Mouse (Mus musculus) liver, postnatal 0 days (tissue): ENCODE results near the gene Tbkbp1. TPM values are rescaled to one million over a fixed set of nuclear protein-coding genes. Genes with fewer than 3 reads are reported as not detected.

Experiments used
- ATAC-seq: fragments of 200-750 bp; cut with Nextera tagmentation; 2 replicates; pipeline ENCODE4 v1.8.0; 2017; ENCODE audit warnings: mild to moderate bottlenecking, moderate library complexity
- DNase-seq: peaks from one replicate; pipeline ENCODE4 v3.0.0-alpha.2; 2016
- H3K27ac ChIP-seq: fragments of 300-500 bp; sonication (generic); 2 replicates; pipeline ENCODE4 v1.5.1; 2014; ENCODE audit warnings: antibody characterized with exemption, moderate library complexity, mild to moderate bottlenecking, low read depth
- H3K27me3 ChIP-seq: fragments of 300-500 bp; sonication (generic); 2 replicates; pipeline ENCODE4 v1.6.1; 2014; ENCODE audit warnings: low read length, control low read depth, mixed read lengths; ENCODE audit not compliant: insufficient read depth
- H3K36me3 ChIP-seq: fragments of 300-500 bp; sonication (generic); replicated peaks from 2 replicates; pipeline ENCODE4 v1.6.1; 2014; ENCODE audit warnings: mild to moderate bottlenecking, control low read depth, low read length, moderate library complexity, mixed read lengths; ENCODE audit not compliant: insufficient read depth
- H3K4me1 ChIP-seq: fragments of 300-500 bp; sonication (generic); 2 replicates; pipeline ENCODE4 v1.6.1; 2014; ENCODE audit warnings: antibody characterized with exemption, mild to moderate bottlenecking, control low read depth; ENCODE audit not compliant: insufficient read depth
- H3K4me2 ChIP-seq: fragments of 300-500 bp; sonication (generic); 2 replicates; pipeline ENCODE4 v1.6.1; 2014; ENCODE audit warnings: low read depth, mild to moderate bottlenecking, low read length, moderate library complexity, mixed read lengths
- H3K4me3 ChIP-seq: fragments of 300-500 bp; sonication (generic); 2 replicates; pipeline ENCODE4 v1.5.1; 2014; ENCODE audit warnings: low read depth, low read length
- H3K9ac ChIP-seq: fragments of 300-500 bp; sonication (generic); replicated peaks from 2 replicates; pipeline ENCODE4 v1.6.1; 2014; ENCODE audit warnings: mild to moderate bottlenecking, moderate library complexity
- H3K9me3 ChIP-seq: fragments of 300-500 bp; sonication (generic); 2 replicates; pipeline ENCODE4 v1.6.1; 2016; ENCODE audit warnings: mild to moderate bottlenecking, control low read depth, low read length, mixed read lengths
- CTCF ChIP-seq: sonication (generic); IDR thresholded peaks from 2 replicates; pipeline ENCODE4 v1.5.1; 2016; ENCODE audit warnings: antibody characterized with exemption, low read depth
- EP300 ChIP-seq: IDR thresholded peaks from 2 replicates; pipeline ENCODE4 v1.6.1; 2016; ENCODE audit warnings: antibody characterized with exemption, low read depth, mild to moderate bottlenecking
- WGBS: fragments of 180-500 bp; shearing (Covaris S2); extraction: QIAGEN DNeasy Blood & Tissue Kit; methylation state at CpG from one replicate; pipeline ENCODE4 v1.1.7; 2014; ENCODE audit not compliant: insufficient replicate concordance; 5-methylcytosine and 5-hydroxymethylcytosine counted together
- polyA plus RNA-seq: library from polyadenylated mRNA; unstranded; fragments of >200 nt; fragmentation: Nextera tagmentation; extraction: Ambion mirVana; gene quantifications from 2 replicates; pipeline ENCODE4 v1.2.1, GENCODE M21; 2015

Gene Tbkbp1
- polyA plus RNA-seq, 1 experiment from 2014 or later, result 1.6 TPM

GRCm38 (mm10) chr11:97138554-97139226, 12.6 kb downstream of the Tbkbp1 start:
- Histone ChIP-seq H3K36me3 (no peaks in the 10 kb centered on the region), H3K27me3 (peaks cover 9% of the 10 kb centered on the region; the same call in 1 of the 2 replicates), H3K9me3 (no peaks in the 10 kb centered on the region), H3K4me3 (peak overlapping the region; percentile 24; the same call in 1 of the 2 replicates), H3K27ac (no peak overlapping the region), H3K4me2 (peak overlapping the region; percentile 64), H3K9ac (no peak overlapping the region), H3K4me1 (peaks cover 14% of the 10 kb centered on the region)
- DNase-seq (no peak), ATAC-seq (peak; percentile 19; the same call in 1 of the 2 replicates)
- TF ChIP-seq EP300 (no peak), CTCF (no peak)
- 71% methylated on average over 63 of the region's 69 CpGs for WGBS

DNA sequence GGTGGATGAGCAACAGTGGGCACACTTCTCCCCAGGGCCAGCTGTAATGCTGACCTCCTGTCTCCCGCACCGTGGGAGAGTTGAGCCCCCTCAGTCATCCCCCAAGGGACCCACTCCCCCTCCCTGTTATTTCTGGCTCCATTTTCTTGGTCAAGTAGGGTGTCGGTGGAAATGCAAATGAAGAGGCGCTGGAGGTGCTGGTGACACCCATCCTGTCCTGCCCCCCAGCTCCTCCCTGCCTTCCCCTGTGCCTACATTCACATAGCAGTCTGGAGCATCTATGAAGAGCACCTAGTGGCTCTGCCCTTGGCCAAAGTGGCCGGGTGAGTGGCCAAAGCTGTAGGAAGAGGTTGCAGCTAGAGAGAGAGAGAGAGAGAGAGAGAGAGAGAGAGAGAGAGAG, 18.0 kb downstream of the Tbkbp1 start:
- ATAC-seq (no peak), DNase-seq (no peak)
- Histone ChIP-seq H3K4me1 (no peaks in the 10 kb centered on the region), H3K4me2 (no peak overlapping the region), H3K27me3 (peaks cover 8% of the 10 kb centered on the region; the same call in 1 of the 2 replicates), H3K9ac (no peak overlapping the region), H3K36me3 (no peaks in the 10 kb centered on the region), H3K9me3 (no peaks in the 10 kb centered on the region), H3K4me3 (no peak overlapping the region), H3K27ac (no peak overlapping the region)
- WGBS, result 47% methylated on average over 5 of the region's 5 CpGs
- TF ChIP-seq EP300 (no peak), CTCF (no peak)

- H3K27me3 ChIP-seq, result 0 out of 2 replicates have a peak, but pooled peaks cover 3% of the 10 kb centered on the region
- no peaks in the 10 kb centered on the region for H3K4me1 ChIP-seq
- no peak overlapping the region for H3K4me2 ChIP-seq
- DNase-seq (no peak), ATAC-seq (no peak)
- H3K27ac ChIP-seq, result no peak overlapping the region
- TF ChIP-seq CTCF, result no peak
- no peak for TF ChIP-seq EP300
- H3K36me3 ChIP-seq, result no peaks in the 10 kb centered on the region
- no peaks in the 10 kb centered on the region for H3K9me3 ChIP-seq
- WGBS, result 29% methylated on average over 6 of the region's 6 CpGs
- no peak overlapping the region for H3K4me3 ChIP-seq
- H3K9ac ChIP-seq, result no peak overlapping the region
These were observed 19.1 kb downstream of the Tbkbp1 start for GRCm38 (mm10) chr11:97132185-97132584.

GRCm38 (mm10) chr11:97131683-97132082, 19.6 kb downstream of the Tbkbp1 start:
- Histone ChIP-seq H3K4me2 (no peak overlapping the region), H3K27ac (no peak overlapping the region), H3K36me3 (no peaks in the 10 kb centered on the region), H3K9ac (no peak overlapping the region), H3K4me1 (peaks cover 4% of the 10 kb centered on the region), H3K4me3 (no peak overlapping the region), H3K9me3 (no peaks in the 10 kb centered on the region), H3K27me3 (0 out of 2 replicates have a peak, but pooled peaks cover 3% of the 10 kb centered on the region)
- TF ChIP-seq EP300 (no peak), CTCF (no peak)
- DNase-seq (no peak), ATAC-seq (no peak)
- 66% methylated on average over 2 of the region's 2 CpGs for WGBS

GRCm38 (mm10) chr11:97130318-97130717, 21.0 kb downstream of the Tbkbp1 start:
- no peak for TF ChIP-seq CTCF
- TF ChIP-seq EP300, result no peak
- WGBS, result 65% methylated on average over 7 of the region's 7 CpGs

DNA sequence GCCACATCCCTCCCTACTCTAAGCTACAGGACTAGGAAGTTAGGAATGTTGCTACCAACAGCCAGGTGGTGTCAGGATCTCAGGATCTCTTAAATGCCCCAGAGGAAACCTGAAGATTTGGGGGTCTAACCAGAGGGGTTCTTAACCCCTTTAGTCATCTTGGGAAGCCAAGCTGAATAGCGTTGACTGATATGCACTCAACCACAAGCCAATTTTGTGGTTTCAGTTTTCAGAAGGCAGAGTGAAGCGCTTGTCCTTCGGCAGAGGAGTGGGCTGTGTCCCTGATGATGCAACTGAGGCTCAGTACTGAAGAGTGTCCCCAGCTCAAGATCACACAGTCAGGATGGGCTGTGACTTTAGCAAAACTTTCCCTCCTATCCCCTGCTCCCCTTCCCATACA, 22.3 kb downstream of the Tbkbp1 start:
- H3K4me2 ChIP-seq, result no peak overlapping the region
- 39% methylated on average over 3 of the region's 3 CpGs for WGBS
- DNase-seq (no peak), ATAC-seq (no peak)
- no peak overlapping the region for H3K4me3 ChIP-seq
- H3K36me3 ChIP-seq, result no peaks in the 10 kb centered on the region
- no peak overlapping the region for H3K9ac ChIP-seq
- peaks cover 5% of the 10 kb centered on the region for H3K4me1 ChIP-seq
- no peaks in the 10 kb centered on the region for H3K9me3 ChIP-seq
- H3K27ac ChIP-seq, result no peak overlapping the region
- TF ChIP-seq EP300, result no peak
- no peak for TF ChIP-seq CTCF
- peaks cover 7% of the 10 kb centered on the region; the same call in 1 of the 2 replicates for H3K27me3 ChIP-seq

More at GRCm38 (mm10) chr11:97130318-97130717, 21.0 kb downstream of the Tbkbp1 start:
- H3K27me3 ChIP-seq, result peaks cover 7% of the 10 kb centered on the region; the same call in 1 of the 2 replicates
- DNase-seq (no peak), ATAC-seq (no peak)
- H3K4me2 ChIP-seq, result no peak overlapping the region
- H3K4me3 ChIP-seq, result no peak overlapping the region
- no peaks in the 10 kb centered on the region for H3K36me3 ChIP-seq
- no peaks in the 10 kb centered on the region for H3K9me3 ChIP-seq
- no peak overlapping the region for H3K27ac ChIP-seq
- peaks cover 5% of the 10 kb centered on the region for H3K4me1 ChIP-seq
- no peak overlapping the region for H3K9ac ChIP-seq
